ENCODE assay signal across 8 mouse cellular contexts in the genomic region with DNA sequence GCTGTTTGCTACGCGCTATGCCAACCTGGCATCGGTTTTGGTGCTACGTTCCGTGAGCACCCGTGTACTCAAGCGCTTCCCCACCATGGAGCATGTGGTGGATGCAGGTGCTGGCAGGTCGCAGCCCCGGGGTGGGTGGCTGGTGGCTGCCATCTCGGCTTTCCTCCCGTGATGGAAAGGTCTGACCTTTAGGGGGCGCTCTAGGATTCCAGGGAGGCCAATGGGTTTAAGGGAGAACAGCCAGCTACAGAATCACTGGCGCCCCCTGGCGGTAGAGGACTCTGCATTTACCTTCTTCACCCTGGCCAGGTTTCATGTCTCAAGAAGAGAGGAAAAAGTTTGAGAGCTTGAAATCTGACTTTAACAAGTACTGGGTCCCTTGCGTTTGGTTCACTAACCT. TPM values are rescaled to one million over a fixed set of nuclear protein-coding genes. Genes with fewer than 3 reads are reported as not detected.
DNase-seq lines count a peak whose midpoint lies in the region; ATAC-seq and TF ChIP-seq lines count a peak whose summit lies in the region.
"Had no signal": no experiment of that assay in that cellular context is flagged by ENCODE, and none has a peak within 500 bp of the region (broad histone marks: within the 10 kb centered on the region; RNA-seq: fewer than 3 reads in every experiment).

No protein-coding gene starts in this region.

- CTCF ChIA-PET in Patski (lab: Charles Lee) = interaction anchor here (0.6 to 3.3 kb wide), 15 partner anchors 9 to 209 kb away, joined by 3 to 13 read pairs (median 4); a partner anchor contains a TSS

- ATAC-seq in Patski = no peak

- H3K27ac ChIP-seq in spleen, adult 2 months (ENCODE audit: insufficient read depth, low read length) = no peak overlapping the region
- H3K27ac ChIP-seq: macrophage had no signal

- H3K36me3 ChIP-seq in spleen, adult 2 months (ENCODE audit: control insufficient read depth, insufficient read depth, low read length) = peaks cover 9% of the 10 kb centered on the region; the same call in 1 of the 2 replicates

- TF ChIP-seq CTCF in Patski (IDR thresholded peaks at IDR 0.05) = peak; percentile 99
- peak; percentile 88; the same call in 1 of the 2 replicates for TF ChIP-seq CTCF in spleen, adult 2 months (IDR thresholded peaks at IDR 0.05; ENCODE audit: extremely low read depth, insufficient read depth, insufficient read length, insufficient replicate concordance)

- H3K27me3 ChIP-seq in Patski = no peaks in the 10 kb centered on the region
- H3K27me3 ChIP-seq in spleen, adult 2 months (ENCODE audit: control insufficient read depth, insufficient read depth, low read length) = no peaks in the 10 kb centered on the region

- in situ Hi-C loops in Patski (cut with MboI; ENCODE audit: low pct_unique_long_range_greater_than_20kb) = no loop called here

- 50% methylated on average over 15 of the region's 15 CpGs for WGBS in spleen, adult 2 months

- TF ChIP-seq POLR2A in spleen, adult 2 months (IDR thresholded peaks at IDR 0.05; ENCODE audit: low read depth, low read length) = no peak

- DNase-seq in CD8-positive naive resting alpha-beta T cell, adult 2 months (ENCODE audit: low read depth in 2 of 2, low spot score in 2 of 2) = peak; percentile 94 to 96
- no peak for DNase-seq in Patski (ENCODE audit: low read depth, low spot score)
- peak; percentile 84 for DNase-seq in cerebellum, adult 9-11 months
- DNase-seq in gastrocnemius, postnatal 25 days = peak; percentile 71
- peak; percentile 70 to 83 for DNase-seq in layer of hippocampus, adult 8-10 months (ENCODE audit: low spot score in 2 of 2)
- peak; percentile 88 to 93 for DNase-seq in lung, postnatal 4 days
- peak; percentile 79 to 84 for DNase-seq in spleen, adult 2 months (ENCODE audit: low read depth in 1 of 2, low spot score in 2 of 2)

- POLR2A ChIA-PET in Patski (lab: Charles Lee) = interaction anchor here (1.3 kb wide), 1 partner anchor 9 kb away, joined by 4 read pairs; no protein-coding TSS in a partner anchor

- H3K4me1 ChIP-seq in spleen, adult 2 months (ENCODE audit: control insufficient read depth, insufficient read depth, insufficient read length) = no peaks in the 10 kb centered on the region

- H3K4me3 ChIP-seq in spleen, adult 2 months (ENCODE audit: extremely low read depth, insufficient read depth, insufficient read length) = no peak overlapping the region

RNA-seq across cellular contexts. Expression of a gene that starts 9.9 kb away (rescaled TPM):
- polyA plus RNA-seq in Patski (2021) = 289 TPM
- 100 to 1,000 TPM; 527 to 576 TPM for total RNA-seq in gastrocnemius, postnatal 25 days (2021)
- total RNA-seq in layer of hippocampus, adult 8-10 months (2022) = 100 to 1,000 TPM; 448 to 635 (median 527) TPM
- 578 and 703 TPM in 2 replicates for polyA plus RNA-seq in spleen, adult 2 months (2012; rRNA removed)

RNA-seq across cellular contexts. Expression of a gene that starts 12.4 kb away (rescaled TPM):
- polyA plus RNA-seq in Patski (2021) = 9.7 TPM
- total RNA-seq in gastrocnemius, postnatal 25 days (2021) = under 1 TPM; 0.51 to 0.62 TPM
- 1 to 10 TPM; 9.0 to 10.0 (median 9.6) TPM for total RNA-seq in layer of hippocampus, adult 8-10 months (2022)
- polyA plus RNA-seq in spleen, adult 2 months (2012; rRNA removed) = 12.4 and 18.7 TPM in 2 replicates

RNA-seq across cellular contexts. Expression of a gene that starts 19.6 kb away (rescaled TPM):
- 0.21 TPM for polyA plus RNA-seq in Patski (2021)
- not detected for total RNA-seq in gastrocnemius, postnatal 25 days (2021)
- under 1 TPM; 0.74 to 0.81 (median 0.78) TPM for total RNA-seq in layer of hippocampus, adult 8-10 months (2022)
- polyA plus RNA-seq in spleen, adult 2 months (2012; rRNA removed) = 1.6 TPM in 2 replicates

RNA-seq across cellular contexts. Expression of a gene that starts 20.7 kb away (rescaled TPM):
- polyA plus RNA-seq in Patski (2021) = 37.2 TPM
- 1 to 10 TPM; 2.0 to 3.0 TPM for total RNA-seq in gastrocnemius, postnatal 25 days (2021)
- 10 to 100 TPM; 12.9 to 18.3 (median 16.2) TPM for total RNA-seq in layer of hippocampus, adult 8-10 months (2022)
- polyA plus RNA-seq in spleen, adult 2 months (2012; rRNA removed) = 15.4 and 17.5 TPM in 2 replicates

RNA-seq across cellular contexts. Expression of a gene that starts 36.3 kb away (rescaled TPM):
- polyA plus RNA-seq in Patski (2021) = 26.4 TPM
- total RNA-seq in gastrocnemius, postnatal 25 days (2021) = under 1 TPM; 0.36 to 0.40 TPM
- total RNA-seq in layer of hippocampus, adult 8-10 months (2022) = under 1 TPM; 0.20 to 0.69 (median 0.37) TPM
- 2.5 and 2.7 TPM in 2 replicates for polyA plus RNA-seq in spleen, adult 2 months (2012; rRNA removed)

Comparison
In these comparisons a context has a peak if more than half of its experiments do, and no peak if none do; other contexts are left out.
1. RNA of a gene that starts 12.4 kb away (total RNA-seq): 9.0 to 10.0 TPM in layer of hippocampus, adult 8-10 months; 0.51 to 0.62 TPM in gastrocnemius, postnatal 25 days; every median in the first group is over 4 times any median in the second.